In the genomic region with DNA sequence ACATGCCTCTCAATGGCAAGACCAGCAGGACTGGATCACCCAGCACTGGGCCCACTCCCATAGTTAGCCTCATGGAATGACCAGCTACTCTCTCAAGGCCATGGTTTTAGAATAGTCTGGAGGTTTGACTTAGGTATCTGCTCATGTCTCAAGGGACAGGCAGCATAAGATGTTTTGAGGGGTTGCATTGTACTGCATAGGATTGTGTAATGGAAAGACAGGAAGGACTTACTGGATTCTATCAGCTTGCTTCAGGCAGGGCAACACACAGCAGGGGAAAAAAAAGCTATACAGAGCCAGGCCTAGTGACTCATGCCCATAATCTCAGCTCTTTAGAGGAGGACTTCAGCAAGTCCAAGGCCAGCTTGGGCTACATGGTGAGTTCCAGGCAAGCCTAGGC, we compare ENCODE assay signal across 8 mouse cellular contexts. TPM values are rescaled to one million over a fixed set of nuclear protein-coding genes. Genes with fewer than 3 reads are reported as not detected.
DNase-seq lines count a peak whose midpoint lies in the region; ATAC-seq lines count a peak whose summit lies in the region.
"Had no signal": no experiment of that assay in that cellular context is flagged by ENCODE, and none has a peak within 500 bp of the region (broad histone marks: within the 10 kb centered on the region; RNA-seq: fewer than 3 reads in every experiment).

No protein-coding gene starts in this region.

- H3K36me3 ChIP-seq in heart, embryonic 14.5 days (ENCODE audit: control insufficient read depth, insufficient read depth, low read length), result no peaks in the 10 kb centered on the region
- no peaks in the 10 kb centered on the region for H3K36me3 ChIP-seq in lung, embryonic 16.5 days (ENCODE audit: control insufficient read depth, insufficient read depth, low read length)
- H3K36me3 ChIP-seq in forebrain, embryonic 16.5 days (ENCODE audit: control insufficient read depth, insufficient read depth), result no peaks in the 10 kb centered on the region
- no peaks in the 10 kb centered on the region for H3K36me3 ChIP-seq in stomach, embryonic 15.5 days

- peak overlapping the region; percentile 32 to 73 for H3K27ac ChIP-seq in heart, embryonic 14.5 days (replicated peaks in 1 of 2; ENCODE audit: control insufficient read depth in 1 of 2, insufficient read depth in 1 of 2, low read depth in 2 of 2, low read length in 2 of 2)
- H3K27ac ChIP-seq in lung, embryonic 16.5 days (ENCODE audit: low read length), result peak overlapping the region; percentile 27; the same call in 1 of the 2 replicates
- H3K27ac ChIP-seq in forebrain, embryonic 16.5 days (ENCODE audit: low read length), result 0 out of 2 replicates have a peak overlapping the region, but pooled peaks have one; percentile 9
- peak overlapping the region; percentile 18; the same call in 1 of the 2 replicates for H3K27ac ChIP-seq in stomach, embryonic 15.5 days

- no peak overlapping the region for H3K4me2 ChIP-seq in heart, embryonic 14.5 days (ENCODE audit: low read length)
- peak overlapping the region; percentile 44; the same call in 1 of the 2 replicates for H3K4me2 ChIP-seq in lung, embryonic 16.5 days (ENCODE audit: low read depth, low read length)
- H3K4me2 ChIP-seq in forebrain, embryonic 16.5 days (ENCODE audit: low read length), result no peak overlapping the region
- H3K4me2 ChIP-seq in stomach, embryonic 15.5 days, result no peak overlapping the region

- no peak for DNase-seq in heart, postnatal 10 days
- no peak for DNase-seq in lung, postnatal 14 days
- DNase-seq in layer of hippocampus, adult 11-12 months (ENCODE audit: low spot score), result no peak

- no peaks in the 10 kb centered on the region for H3K9me3 ChIP-seq in heart, embryonic 14.5 days (ENCODE audit: control insufficient read depth, low read length)
- H3K9me3 ChIP-seq in lung, embryonic 16.5 days (ENCODE audit: control insufficient read depth, low read length), result no peaks in the 10 kb centered on the region
- H3K9me3 ChIP-seq in forebrain, embryonic 16.5 days (ENCODE audit: control insufficient read depth, low read length), result no peaks in the 10 kb centered on the region
- no peaks in the 10 kb centered on the region for H3K9me3 ChIP-seq in stomach, embryonic 15.5 days

- no peak overlapping the region for H3K4me3 ChIP-seq in heart, embryonic 14.5 days (ENCODE audit: control insufficient read depth in 1 of 2, insufficient read depth in 1 of 2, low read depth in 1 of 2, low read length in 2 of 2)
- H3K4me3 ChIP-seq in lung, embryonic 16.5 days (ENCODE audit: low read length), result no peak overlapping the region
- no peak overlapping the region for H3K4me3 ChIP-seq in forebrain, embryonic 16.5 days (replicated peaks; ENCODE audit: low read length)
- no peak overlapping the region for H3K4me3 ChIP-seq in stomach, embryonic 15.5 days (replicated peaks)
- H3K4me3 ChIP-seq: megakaryocyte, embryonic 14.5 days had no signal

- peaks cover 8 to 14% of the 10 kb centered on the region in 2 experiments for H3K4me1 ChIP-seq in heart, embryonic 14.5 days (ENCODE audit: control insufficient read depth in 2 of 2, insufficient read depth in 2 of 2, low read length in 2 of 2)
- peaks cover 12% of the 10 kb centered on the region for H3K4me1 ChIP-seq in lung, embryonic 16.5 days (replicated peaks; ENCODE audit: control insufficient read depth, insufficient read depth, low read length)
- peaks cover 11% of the 10 kb centered on the region for H3K4me1 ChIP-seq in forebrain, embryonic 16.5 days (replicated peaks; ENCODE audit: control insufficient read depth, insufficient read depth, low read length)
- peaks cover 9% of the 10 kb centered on the region; the same call in 1 of the 2 replicates for H3K4me1 ChIP-seq in stomach, embryonic 15.5 days
- H3K4me1 ChIP-seq: megakaryocyte, embryonic 14.5 days had no signal

- H3K27me3 ChIP-seq in heart, embryonic 14.5 days (ENCODE audit: control insufficient read depth, insufficient read depth, low read length), result no peaks in the 10 kb centered on the region
- H3K27me3 ChIP-seq in lung, embryonic 16.5 days (ENCODE audit: control insufficient read depth, insufficient read depth, low read depth, low read length), result no peaks in the 10 kb centered on the region
- H3K27me3 ChIP-seq in forebrain, embryonic 16.5 days (replicated peaks; ENCODE audit: control insufficient read depth, insufficient read depth, low read length), result no peaks in the 10 kb centered on the region
- no peaks in the 10 kb centered on the region for H3K27me3 ChIP-seq in stomach, embryonic 15.5 days (replicated peaks)
- H3K27me3 ChIP-seq: megakaryocyte, embryonic 14.5 days had no signal

- intact Hi-C loops in heart, postnatal 10 days (cut with DNase I), result loop anchor here (2.0 kb wide), 2 partner anchors 25 to 31 kb away; a partner anchor contains a TSS

- no peak overlapping the region for H3K9ac ChIP-seq in heart, embryonic 14.5 days (ENCODE audit: low read length)
- H3K9ac ChIP-seq in lung, embryonic 16.5 days (ENCODE audit: low read length), result no peak overlapping the region
- H3K9ac ChIP-seq in forebrain, embryonic 16.5 days (replicated peaks; ENCODE audit: low read depth, low read length), result no peak overlapping the region
- no peak overlapping the region for H3K9ac ChIP-seq in stomach, embryonic 15.5 days

- peak; percentile 73; the same call in 1 of the 2 replicates for ATAC-seq in heart, embryonic 14.5 days (ENCODE audit: insufficient number of reproducible peaks, insufficient read depth, low FRiP score, low read depth)
- peak; percentile 47 for ATAC-seq in lung, embryonic 16.5 days (ENCODE audit: low read depth)
- ATAC-seq in forebrain, embryonic 16.5 days, result no peak
- no peak for ATAC-seq in stomach, embryonic 15.5 days (ENCODE audit: insufficient read depth, low FRiP score, low read depth)

RNA-seq across cellular contexts. Expression of a gene that starts 31.1 kb away (rescaled TPM):
- 18.8 and 22.1 TPM in 2 replicates for polyA plus RNA-seq in heart, embryonic 14.5 days (2014; fragmentation: Nextera tagmentation; extraction: Ambion mirVana)
- 10 to 100 TPM; 18.8 to 22.9 TPM for total RNA-seq in heart, postnatal 10 days (2021)
- polyA plus RNA-seq in lung, embryonic 16.5 days (2015; fragmentation: Nextera tagmentation; extraction: Ambion mirVana), result 17.7 and 18.2 TPM in 2 replicates
- 32.3 TPM in 2 replicates for polyA plus RNA-seq in forebrain, embryonic 16.5 days (2015; fragmentation: Nextera tagmentation; extraction: Ambion mirVana)
- polyA plus RNA-seq in stomach, embryonic 15.5 days (2015; fragmentation: Nextera tagmentation; extraction: Ambion mirVana), result 21.8 and 23.8 TPM in 2 replicates

Comparison
In these comparisons a context has a peak if more than half of its experiments do, and no peak if none do; other contexts are left out.
1. ATAC-seq: peak in heart, embryonic 14.5 days (single experiment) and lung, embryonic 16.5 days (single experiment); none in forebrain, embryonic 16.5 days (single experiment) and stomach, embryonic 15.5 days (single experiment).
2. Peak in every context shown above with its lines, with median percentiles within 50 percentile points of each other: H3K27ac ChIP-seq.